Mouse (Mus musculus) monocyte, adult 2 months (primary cell): ENCODE data around the gene Gsdme.

Experiments
- DNase-seq, 2 experiments: peaks; one replicate each; pipeline ENCODE4 v3.0.0; 2022; ENCODE audit warnings: low spot score in 2 of 2, low read depth in 1 of 2

Gene Gsdme

DNA sequence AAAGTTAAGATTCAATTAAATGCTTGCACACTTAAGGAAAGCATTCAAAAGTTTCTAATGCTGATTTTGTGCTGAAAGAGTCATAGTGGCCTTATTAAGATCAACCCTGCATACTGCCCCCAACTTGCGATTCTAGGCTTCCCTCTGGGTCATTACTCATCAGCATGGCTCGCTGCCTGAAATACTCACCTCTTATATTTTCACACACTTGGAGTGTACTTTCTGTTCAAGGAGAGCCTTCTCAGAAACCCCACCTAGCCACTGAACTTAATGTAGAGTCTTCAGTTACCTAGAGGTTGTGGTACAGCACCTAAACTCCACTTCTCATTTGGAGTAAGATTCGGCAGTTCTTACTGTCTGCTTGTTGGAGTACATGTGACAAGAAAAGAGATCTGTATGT is 72.1 kb downstream of the Gsdme start:
- DNase-seq, result no peak

DNA sequence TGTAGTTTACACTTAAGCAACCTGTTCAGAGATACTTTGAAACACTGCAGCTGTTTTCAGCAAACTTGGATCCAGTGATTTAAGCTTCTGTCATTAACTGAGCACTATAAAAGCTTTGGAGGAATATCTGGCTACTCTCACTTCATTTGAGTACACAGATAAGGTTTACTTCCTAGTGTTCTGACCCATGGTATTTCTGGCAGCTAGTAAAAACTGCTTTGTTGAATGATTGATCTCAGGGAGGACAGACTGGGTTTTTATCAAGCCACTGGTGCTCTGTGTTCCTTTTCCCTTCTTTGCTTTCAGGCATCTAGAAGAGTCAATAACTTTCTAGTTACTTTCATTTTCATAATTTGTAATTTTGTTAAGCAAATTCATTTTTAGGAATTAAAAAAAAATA is 74.3 kb downstream of the Gsdme start:
- DNase-seq, result no peak

DNA sequence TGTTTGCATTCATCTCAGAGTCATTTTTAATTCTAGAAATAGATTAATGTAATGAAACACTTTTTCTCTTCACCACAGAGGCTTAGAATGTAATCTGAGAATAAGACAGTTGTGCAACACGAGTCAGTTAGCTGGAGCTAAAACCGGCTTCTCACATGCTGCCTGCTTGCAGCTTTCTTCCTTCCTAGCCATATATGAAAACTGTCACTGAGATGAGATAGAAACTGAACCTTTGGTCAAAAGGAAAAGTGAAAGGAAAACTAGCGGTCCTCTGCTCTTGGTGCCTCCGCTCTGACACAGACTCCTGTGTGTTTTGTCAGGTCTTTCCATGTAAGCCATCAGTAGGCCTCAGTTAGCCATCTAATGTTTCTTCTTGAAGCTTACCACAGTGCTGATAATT is 75.7 kb downstream of the Gsdme start:
- DNase-seq, result no peak

DNA sequence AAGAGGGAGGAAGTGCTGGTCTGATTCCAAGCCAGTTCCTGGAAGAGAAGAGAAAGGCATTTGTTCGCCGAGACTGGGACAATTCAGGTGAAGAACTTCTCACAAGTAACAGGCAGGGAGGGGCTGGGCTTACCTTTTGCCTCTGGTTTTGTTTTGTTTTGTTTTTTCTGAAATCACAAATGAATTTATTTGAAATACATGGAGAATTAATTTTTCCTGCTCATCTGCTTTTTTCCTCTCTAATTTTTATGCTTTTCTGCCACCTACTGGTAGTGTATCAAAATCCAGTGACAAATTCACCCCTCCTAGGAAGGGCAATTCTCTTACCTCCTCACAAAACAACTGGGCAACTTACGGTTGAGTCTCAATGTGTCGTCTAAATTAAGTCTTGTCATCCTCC is 83.5 kb downstream of the Gsdme start:
- no peak for DNase-seq

DNA sequence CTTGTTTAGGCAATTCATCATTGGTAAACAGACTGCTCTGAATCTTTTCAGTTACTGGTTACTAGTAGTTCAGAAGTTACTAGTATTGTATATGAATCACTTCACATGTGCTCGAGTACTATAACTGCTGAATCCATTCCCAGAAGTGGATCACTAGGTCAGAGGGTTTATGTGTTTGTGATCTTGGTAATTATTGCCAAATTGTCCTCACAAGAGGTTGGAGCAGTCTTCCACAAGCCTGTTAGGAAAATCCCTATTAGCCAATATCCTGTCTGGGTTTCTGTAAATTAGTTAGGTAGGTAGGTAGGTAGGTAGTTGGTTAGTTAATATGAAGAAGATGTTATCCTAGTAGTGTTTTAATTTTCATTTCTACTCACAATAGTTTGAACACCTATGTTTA is 87.9 kb downstream of the Gsdme start:
- no peak for DNase-seq

DNA sequence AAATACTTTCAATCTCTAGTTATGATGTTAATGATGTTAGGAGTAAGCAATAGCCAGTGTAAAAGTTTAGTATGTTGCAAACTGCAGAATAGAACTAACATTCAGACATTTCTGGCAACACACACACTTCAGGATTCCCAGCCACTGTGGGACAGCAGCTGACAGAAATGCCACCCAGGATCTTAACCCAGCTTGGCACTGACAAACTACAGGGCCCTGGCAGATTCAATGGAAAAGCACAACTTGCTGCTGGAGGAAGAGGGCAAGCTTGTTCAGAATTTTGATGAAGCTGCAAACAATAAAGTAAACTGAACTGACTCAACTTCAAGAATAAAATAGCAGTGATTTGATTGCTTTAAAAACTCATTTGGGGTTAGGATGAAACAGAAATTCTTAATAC is 93.9 kb downstream of the Gsdme start:
- DNase-seq, result no peak

DNA sequence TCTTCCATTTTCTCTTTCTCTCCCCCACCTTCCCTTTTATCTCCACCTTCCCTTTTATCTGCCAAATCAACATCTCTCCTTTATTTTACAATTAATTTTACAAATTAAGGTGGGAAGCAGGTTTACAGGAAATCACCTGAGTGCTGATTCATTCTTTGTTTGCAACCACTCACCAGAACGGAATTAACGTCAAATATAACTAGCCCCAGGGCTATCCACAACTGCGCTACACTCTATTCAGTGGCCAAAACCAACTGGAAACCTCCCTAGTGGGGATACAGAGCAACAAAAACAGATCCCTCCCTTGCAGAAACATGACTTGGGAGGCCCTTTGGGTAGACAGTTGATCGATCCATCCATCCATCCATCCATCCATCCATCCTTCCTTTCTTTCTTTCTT is 94.8 kb downstream of the Gsdme start:
- DNase-seq, result no peak

DNA sequence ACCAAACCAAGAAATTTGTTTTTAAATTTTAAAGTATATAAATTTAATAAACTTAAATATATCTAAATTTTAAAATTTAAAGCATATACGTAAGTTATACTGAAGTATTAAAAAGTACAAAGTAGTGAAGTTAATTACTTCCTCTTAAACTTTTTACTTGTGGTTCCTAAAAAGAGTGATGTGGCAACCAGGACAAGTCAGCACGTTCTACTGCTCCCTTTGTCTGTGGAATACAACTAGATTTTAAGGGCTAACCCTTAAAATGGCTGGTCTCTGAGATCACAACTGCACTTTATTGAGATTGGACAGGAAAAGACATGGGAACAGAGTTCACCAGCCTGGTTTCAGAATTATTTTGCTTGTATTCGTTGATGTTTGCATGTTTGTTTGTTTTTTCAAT is 100.6 kb downstream of the Gsdme start:
- no peak for DNase-seq

DNA sequence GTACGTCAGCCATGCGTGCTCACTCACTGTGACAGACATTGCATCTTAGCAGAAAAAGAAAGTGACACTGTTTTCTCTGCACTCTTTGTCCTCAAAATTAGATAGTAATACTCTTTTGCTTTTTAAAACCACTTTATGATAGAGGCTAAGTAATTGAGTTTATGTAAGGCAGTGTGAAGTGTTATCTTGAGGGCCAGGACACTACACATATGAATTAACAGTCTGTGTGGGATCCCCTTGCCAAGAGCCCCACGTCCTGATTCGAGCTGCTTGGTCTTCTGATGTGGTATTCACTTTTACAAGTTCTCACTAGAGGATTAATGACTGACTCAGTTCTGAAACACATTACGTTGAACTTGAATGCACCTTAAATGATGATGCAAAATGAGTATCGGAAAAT is 103.8 kb downstream of the Gsdme start:
- DNase-seq, result no peak

DNA sequence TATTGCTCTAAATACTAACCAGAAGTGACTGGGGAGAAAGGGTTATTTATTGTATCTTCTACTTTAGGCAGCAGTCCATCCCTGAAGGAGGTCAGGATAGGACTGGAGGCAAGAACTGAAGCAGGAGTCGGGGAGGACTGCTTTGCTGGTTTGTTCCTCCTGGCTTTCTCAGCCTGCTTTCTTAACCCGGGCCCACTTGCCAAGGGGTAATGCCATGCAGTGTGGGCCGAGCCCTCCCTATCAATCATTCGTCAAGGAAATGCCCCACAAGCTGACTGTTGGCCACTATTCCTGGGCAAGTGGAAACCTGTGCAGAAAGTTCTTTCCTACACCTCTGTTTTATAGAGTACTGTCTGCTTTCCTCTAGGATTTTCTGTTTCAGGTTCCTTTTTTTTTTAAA is 114.3 kb downstream of the Gsdme start:
- no peak for DNase-seq

DNA sequence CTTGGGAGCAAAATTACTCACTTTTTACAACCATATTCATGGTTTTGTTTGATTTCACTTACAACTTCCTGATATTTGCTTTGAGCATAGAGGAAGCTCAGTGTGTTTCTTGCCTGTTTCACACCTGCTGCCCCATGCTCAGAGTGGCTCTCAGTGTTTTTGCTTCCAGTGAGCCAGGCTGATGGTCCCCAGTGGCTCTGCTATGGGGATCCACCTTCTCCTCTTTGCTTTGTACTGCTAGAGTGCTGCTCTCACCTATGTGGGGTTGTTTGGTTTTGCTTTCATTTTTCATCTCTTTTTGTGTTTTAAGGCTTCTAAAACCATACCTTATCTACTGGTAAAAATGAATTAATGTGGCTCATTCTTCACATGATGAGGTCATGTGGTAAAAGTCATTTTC is 117.5 kb downstream of the Gsdme start:
- DNase-seq, result no peak

DNA sequence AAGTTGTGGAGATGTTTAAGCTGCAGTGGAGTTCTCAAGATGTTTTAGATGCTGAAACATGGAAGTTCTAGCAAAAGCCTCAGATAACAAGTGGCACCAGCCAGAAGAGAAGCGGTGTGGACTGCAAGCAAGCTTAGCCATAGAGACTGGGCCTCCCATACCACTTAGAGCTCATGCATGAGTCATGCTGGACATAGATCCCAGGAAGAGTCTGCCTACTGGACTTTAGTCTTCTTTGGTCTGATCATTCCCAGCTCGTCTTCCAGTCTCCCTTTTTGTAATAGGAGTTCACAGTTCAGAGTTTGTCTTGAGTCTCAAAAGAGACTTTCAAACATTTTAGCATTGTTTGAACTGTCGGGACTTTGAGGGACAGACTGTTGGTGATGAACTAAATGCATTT is 124.1 kb downstream of the Gsdme start:
- no peak for DNase-seq
